Mouse (Mus musculus): ENCODE results near the gene Cdon. TPM values are rescaled to one million over a fixed set of nuclear protein-coding genes. Genes with fewer than 3 reads are reported as not detected.

Gene Cdon
- polyA plus RNA-seq, 1 experiment from 2014 or later: 35.9 TPM

- H3K4me1 ChIP-seq: peaks cover 45% of the 10 kb centered on the region
These were observed 87.3 kb downstream of the Cdon start for GRCm38 (mm10) chr9:35508234-35508633.

GRCm38 (mm10) chr9:35513900-35514299, 93.0 kb downstream of the Cdon start:
- no peak overlapping the region for H3K4me2 ChIP-seq
- no peaks in the 10 kb centered on the region for H3K9me3 ChIP-seq
- no peak for ATAC-seq (ENCODE audit: insufficient number of reproducible peaks, low FRiP score, low TSS enrichment, low read depth)
- peaks cover 22% of the 10 kb centered on the region for H3K4me1 ChIP-seq
- H3K4me3 ChIP-seq: no peak overlapping the region
- no peak overlapping the region for H3K27ac ChIP-seq
- no peak overlapping the region for H3K9ac ChIP-seq
- WGBS: 86% methylated on average over 4 of the region's 4 CpGs
- H3K36me3 ChIP-seq: no peaks in the 10 kb centered on the region
- no peaks in the 10 kb centered on the region for H3K27me3 ChIP-seq

More at GRCm38 (mm10) chr9:35508234-35508633, 87.3 kb downstream of the Cdon start:
- Histone ChIP-seq H3K27me3 (no peaks in the 10 kb centered on the region), H3K9ac (no peak overlapping the region), H3K9me3 (no peaks in the 10 kb centered on the region), H3K27ac (peak overlapping the region; percentile 88), H3K4me3 (no peak overlapping the region), H3K4me2 (no peak overlapping the region), H3K36me3 (peaks cover 23% of the 10 kb centered on the region; the same call in 1 of the 2 replicates)
- WGBS: 20% methylated on average over 8 of the region's 8 CpGs
- peak; percentile 84 for ATAC-seq (ENCODE audit: insufficient number of reproducible peaks, low FRiP score, low TSS enrichment, low read depth)

- WGBS: 80% methylated on average over 5 of the region's 5 CpGs
- H3K27me3 ChIP-seq: no peaks in the 10 kb centered on the region
- no peaks in the 10 kb centered on the region for H3K9me3 ChIP-seq
These were observed 95.3 kb downstream of the Cdon start for GRCm38 (mm10) chr9:35516182-35516581.

GRCm38 (mm10) chr9:35516711-35517110, 95.8 kb downstream of the Cdon start:
- Histone ChIP-seq H3K4me3 (no peak overlapping the region), H3K9me3 (no peaks in the 10 kb centered on the region), H3K27ac (no peak overlapping the region), H3K4me2 (no peak overlapping the region), H3K4me1 (peaks cover 15% of the 10 kb centered on the region), H3K9ac (no peak overlapping the region), H3K36me3 (no peaks in the 10 kb centered on the region), H3K27me3 (no peaks in the 10 kb centered on the region)
- 90% methylated on average over 16 of the region's 16 CpGs for WGBS
- ATAC-seq (ENCODE audit: insufficient number of reproducible peaks, low FRiP score, low TSS enrichment, low read depth): no peak

More at GRCm38 (mm10) chr9:35516182-35516581, 95.3 kb downstream of the Cdon start:
- H3K4me3 ChIP-seq: no peak overlapping the region
- H3K27ac ChIP-seq: no peak overlapping the region
- H3K4me2 ChIP-seq: no peak overlapping the region
- peaks cover 10% of the 10 kb centered on the region for H3K4me1 ChIP-seq
- H3K9ac ChIP-seq: no peak overlapping the region
- no peak for ATAC-seq (ENCODE audit: insufficient number of reproducible peaks, low FRiP score, low TSS enrichment, low read depth)
- no peaks in the 10 kb centered on the region for H3K36me3 ChIP-seq

- Histone ChIP-seq H3K9ac (no peak within 1 kb of the TSS), H3K4me2 (no peak within 1 kb of the TSS), H3K4me1 (peaks cover 18% of the 10 kb centered on the region), H3K36me3 (no peaks in the 10 kb centered on the region), H3K9me3 (no peaks in the 10 kb centered on the region), H3K4me3 (no peak within 1 kb of the TSS), H3K27ac (no peak within 1 kb of the TSS), H3K27me3 (no peaks in the 10 kb centered on the region)
- no peak for ATAC-seq (ENCODE audit: insufficient number of reproducible peaks, low FRiP score, low TSS enrichment, low read depth)
- WGBS: 82% methylated on average over 3 of the region's 3 CpGs
These were observed 97.2 kb downstream of the Cdon start, which contains the start of gene Gm1113 for GRCm38 (mm10) chr9:35518169-35518568. Gene Gm1113, minus strand, starts transcription at chr9:35518269.

GRCm38 (mm10) chr9:35520631-35521348, 99.9 kb downstream of the Cdon start:
- Histone ChIP-seq H3K9ac (no peak overlapping the region), H3K27me3 (no peaks in the 10 kb centered on the region), H3K27ac (peak overlapping the region; percentile 51), H3K4me2 (no peak overlapping the region), H3K4me3 (no peak overlapping the region), H3K36me3 (no peaks in the 10 kb centered on the region), H3K4me1 (peaks cover 33% of the 10 kb centered on the region), H3K9me3 (no peaks in the 10 kb centered on the region)
- WGBS: 67% methylated on average over 6 of the region's 6 CpGs
- ATAC-seq (ENCODE audit: insufficient number of reproducible peaks, low FRiP score, low TSS enrichment, low read depth): no peak

GRCm38 (mm10) chr9:35522241-35522640, 101.3 kb downstream of the Cdon start:
- Histone ChIP-seq H3K4me3 (no peak overlapping the region), H3K27me3 (no peaks in the 10 kb centered on the region), H3K4me1 (peaks cover 33% of the 10 kb centered on the region), H3K9me3 (no peaks in the 10 kb centered on the region), H3K4me2 (no peak overlapping the region), H3K9ac (no peak overlapping the region), H3K27ac (peak overlapping the region; percentile 92), H3K36me3 (no peaks in the 10 kb centered on the region)
- ATAC-seq (ENCODE audit: insufficient number of reproducible peaks, low FRiP score, low TSS enrichment, low read depth): no peak
- 43% methylated on average over 2 of the region's 2 CpGs for WGBS

GRCm38 (mm10) chr9:35522821-35523515, 102.0 kb downstream of the Cdon start:
- no peak for ATAC-seq (ENCODE audit: insufficient number of reproducible peaks, low FRiP score, low TSS enrichment, low read depth)
- no peak overlapping the region for H3K4me2 ChIP-seq
- peak overlapping the region; percentile 92 for H3K27ac ChIP-seq
- H3K4me1 ChIP-seq: peaks cover 36% of the 10 kb centered on the region
- no peak overlapping the region for H3K9ac ChIP-seq
- H3K4me3 ChIP-seq: no peak overlapping the region
- no peaks in the 10 kb centered on the region for H3K9me3 ChIP-seq
- WGBS: 57% methylated on average over 1 of the region's 1 CpGs
- no peaks in the 10 kb centered on the region for H3K36me3 ChIP-seq
- no peaks in the 10 kb centered on the region for H3K27me3 ChIP-seq

- H3K4me2 ChIP-seq: peak overlapping the region; percentile 10; the same call in 1 of the 2 replicates
- H3K4me1 ChIP-seq: peaks cover 40% of the 10 kb centered on the region
- 24% methylated on average over 5 of the region's 5 CpGs for WGBS
- no peak overlapping the region for H3K9ac ChIP-seq
- no peaks in the 10 kb centered on the region for H3K27me3 ChIP-seq
- H3K27ac ChIP-seq: peak overlapping the region; percentile 92
- H3K9me3 ChIP-seq: no peaks in the 10 kb centered on the region
- no peaks in the 10 kb centered on the region for H3K36me3 ChIP-seq
- H3K4me3 ChIP-seq: no peak overlapping the region
- ATAC-seq (ENCODE audit: insufficient number of reproducible peaks, low FRiP score, low TSS enrichment, low read depth): peak; percentile 91
These were observed 102.6 kb downstream of the Cdon start for GRCm38 (mm10) chr9:35523541-35523940.

GRCm38 (mm10) chr9:35523941-35524411, 103.0 kb downstream of the Cdon start:
- 12% methylated on average over 7 of the region's 7 CpGs for WGBS
- ATAC-seq (ENCODE audit: insufficient number of reproducible peaks, low FRiP score, low TSS enrichment, low read depth): peak; percentile 77
- H3K4me3 ChIP-seq: no peak overlapping the region
- H3K27ac ChIP-seq: peak overlapping the region; percentile 92
- no peaks in the 10 kb centered on the region for H3K9me3 ChIP-seq
- H3K36me3 ChIP-seq: no peaks in the 10 kb centered on the region
- no peaks in the 10 kb centered on the region for H3K27me3 ChIP-seq
- H3K4me1 ChIP-seq: peaks cover 43% of the 10 kb centered on the region
- no peak overlapping the region for H3K9ac ChIP-seq
- peak overlapping the region; percentile 10; the same call in 1 of the 2 replicates for H3K4me2 ChIP-seq

- no peak overlapping the region for H3K4me3 ChIP-seq
These were observed 108.2 kb downstream of the Cdon start for GRCm38 (mm10) chr9:35529141-35529540.

GRCm38 (mm10) chr9:35529796-35530195, 108.9 kb downstream of the Cdon start:
- Histone ChIP-seq H3K27ac (peak overlapping the region; percentile 77), H3K4me1 (peaks cover 45% of the 10 kb centered on the region), H3K9ac (no peak overlapping the region), H3K4me2 (peak overlapping the region; percentile 5; the same call in 1 of the 2 replicates), H3K36me3 (no peaks in the 10 kb centered on the region), H3K27me3 (no peaks in the 10 kb centered on the region), H3K9me3 (no peaks in the 10 kb centered on the region), H3K4me3 (no peak overlapping the region)
- peak; percentile 59; the same call in 1 of the 2 replicates for ATAC-seq (ENCODE audit: insufficient number of reproducible peaks, low FRiP score, low TSS enrichment, low read depth)
- WGBS: 0% methylated on average over 1 of the region's 1 CpGs

More at GRCm38 (mm10) chr9:35529141-35529540, 108.2 kb downstream of the Cdon start:
- no peak overlapping the region for H3K4me2 ChIP-seq
- no peak for ATAC-seq (ENCODE audit: insufficient number of reproducible peaks, low FRiP score, low TSS enrichment, low read depth)
- H3K36me3 ChIP-seq: no peaks in the 10 kb centered on the region
- H3K9ac ChIP-seq: no peak overlapping the region
- peak overlapping the region; percentile 33 for H3K27ac ChIP-seq
- no peaks in the 10 kb centered on the region for H3K27me3 ChIP-seq
- H3K4me1 ChIP-seq: peaks cover 50% of the 10 kb centered on the region
- H3K9me3 ChIP-seq: no peaks in the 10 kb centered on the region
- WGBS: 17% methylated on average over 3 of the region's 3 CpGs

All from limb, embryonic 15.5 days (tissue).